Mouse (Mus musculus) frontal cortex, adult 2 months (tissue): ENCODE measurements at regions not wholly inside any gene's neighbourhood (a gene's known extent, or its start where the extent isn't known, plus 50 kb on each side); places are given as distances from the start of the nearest gene placed in this dataset.

Experiments used
- DNase-seq, 2 experiments: peaks; one replicate each; pipeline ENCODE4 v3.0.0; 2022; ENCODE audit warnings: low spot score in 1 of 2; ENCODE audit errors: extremely low spot score in 1 of 2

DNA sequence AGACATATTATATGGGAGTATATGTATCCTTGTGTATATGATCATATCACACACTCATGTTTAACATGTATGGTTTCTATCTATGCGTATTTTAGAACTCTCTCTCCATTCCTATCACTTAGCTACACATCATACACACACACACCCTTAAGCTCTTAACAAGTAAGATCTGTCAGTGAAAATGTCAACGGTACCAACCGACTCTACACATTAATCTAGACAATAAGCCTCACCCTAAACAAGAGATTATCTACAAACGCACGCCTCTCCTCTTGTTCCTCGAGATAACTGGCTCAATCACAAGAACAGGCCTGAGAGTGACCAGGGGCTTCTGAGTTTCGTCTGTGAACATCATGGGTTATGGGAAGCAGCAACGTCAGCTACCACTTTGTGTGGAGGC lies 201.9 kb upstream of the Klf3 start:
- DNase-seq = no peak

DNA sequence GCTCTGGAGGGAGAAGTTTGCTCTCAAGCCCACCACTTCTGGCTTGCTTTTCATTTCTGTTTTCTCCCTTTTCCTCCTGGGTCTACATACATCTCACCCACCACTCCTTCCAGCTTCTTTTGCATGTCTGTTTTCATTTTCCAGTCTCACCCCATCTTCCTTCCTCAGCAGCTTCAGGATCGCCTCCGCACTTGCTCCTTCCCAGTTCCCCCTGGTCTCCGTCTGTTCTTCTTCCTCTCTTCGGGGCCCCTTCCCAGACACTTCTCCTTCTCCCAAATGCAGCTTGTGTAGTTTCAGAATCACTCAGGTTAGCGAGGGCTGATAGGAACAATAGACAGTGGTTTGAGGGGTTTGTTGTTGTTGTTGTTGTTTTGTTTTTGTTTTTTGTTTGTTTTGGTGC lies 201.4 kb upstream of the Klf3 start:
- peak; percentile 14 to 34 for DNase-seq

DNA sequence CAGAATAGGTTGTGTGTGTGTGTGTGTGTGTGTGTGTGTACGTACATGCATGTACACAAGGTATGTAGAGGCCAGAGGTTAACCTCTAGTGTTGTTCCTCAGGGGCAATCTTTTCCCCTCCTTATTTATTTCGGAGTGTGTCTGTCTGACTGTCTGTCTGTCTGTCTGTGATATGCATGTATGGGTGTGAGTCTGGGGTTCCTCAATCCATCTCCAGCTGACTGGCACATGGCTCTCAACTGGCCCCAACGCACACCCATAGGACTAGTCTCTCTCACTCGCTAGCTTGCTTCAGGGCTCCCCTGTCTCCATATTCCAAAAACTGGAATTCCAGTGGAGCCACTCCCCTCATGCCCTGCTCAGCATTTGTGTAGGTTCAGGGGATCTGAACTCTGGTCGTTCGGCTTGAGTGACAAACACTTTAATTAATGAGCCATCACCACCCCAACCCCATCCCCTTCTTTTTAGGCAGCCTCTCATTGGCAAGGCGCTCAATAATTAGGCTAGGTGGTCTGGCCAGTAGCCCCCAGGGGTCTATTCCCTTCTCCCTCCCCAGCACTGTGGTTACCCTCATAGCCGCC lies 200.7 kb upstream of the Klf3 start:
- no peak for DNase-seq

DNA sequence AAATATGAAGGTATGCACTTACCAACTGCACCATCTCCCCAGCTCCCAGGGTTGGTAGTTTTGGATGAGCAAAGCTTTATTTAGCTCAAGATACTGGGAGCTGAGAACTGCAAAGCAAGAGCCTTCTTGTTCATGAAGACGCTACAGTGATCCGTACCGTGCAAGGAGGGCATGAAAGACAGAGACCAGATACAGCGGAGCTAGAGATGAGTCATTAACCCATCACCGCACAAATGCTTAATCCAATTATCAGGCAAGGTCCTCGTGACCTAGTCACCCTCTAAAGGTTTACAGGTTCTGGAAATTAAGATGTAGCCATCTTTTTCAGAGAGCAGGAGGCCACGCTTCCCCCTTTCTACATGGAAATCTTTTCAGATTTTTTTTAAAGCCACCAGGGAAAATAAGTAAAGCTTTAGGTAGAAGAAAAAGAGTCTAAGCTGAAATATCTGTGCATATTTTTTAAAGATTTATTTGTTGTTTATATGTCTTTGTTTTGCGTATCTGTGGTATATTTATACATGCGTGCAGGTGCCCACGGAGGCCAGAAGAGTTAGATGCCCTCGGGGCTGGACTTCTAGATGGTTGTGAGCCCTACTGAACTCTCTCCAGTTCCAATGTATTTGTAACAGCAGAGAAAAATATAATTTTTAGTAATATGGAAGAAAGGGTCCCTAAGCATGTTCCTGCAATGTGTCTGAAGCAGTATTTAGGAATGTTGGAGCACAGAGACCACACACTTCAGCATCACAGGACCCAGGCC lies 200.0 kb upstream of the Klf3 start:
- DNase-seq = no peak

DNA sequence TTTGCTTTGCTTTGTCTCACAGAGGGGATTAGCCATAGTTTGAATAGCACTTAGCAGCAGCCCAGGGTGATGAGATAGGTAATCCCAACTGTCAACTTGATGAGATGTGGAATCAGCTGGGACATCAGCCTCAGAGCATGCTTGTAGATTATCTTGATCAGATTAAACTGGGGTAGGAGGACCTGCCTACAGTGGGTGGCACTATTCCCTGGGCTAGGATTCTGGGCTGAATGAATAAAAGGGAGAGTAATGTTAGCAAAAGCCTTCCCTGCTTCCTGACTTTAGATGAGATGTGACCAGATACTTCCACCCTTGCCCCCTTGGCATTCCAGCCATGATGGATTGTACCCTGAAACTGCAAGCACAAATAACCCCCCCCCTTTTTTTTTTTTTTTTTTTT lies 198.0 kb upstream of the Klf3 start:
- no peak for DNase-seq

DNA sequence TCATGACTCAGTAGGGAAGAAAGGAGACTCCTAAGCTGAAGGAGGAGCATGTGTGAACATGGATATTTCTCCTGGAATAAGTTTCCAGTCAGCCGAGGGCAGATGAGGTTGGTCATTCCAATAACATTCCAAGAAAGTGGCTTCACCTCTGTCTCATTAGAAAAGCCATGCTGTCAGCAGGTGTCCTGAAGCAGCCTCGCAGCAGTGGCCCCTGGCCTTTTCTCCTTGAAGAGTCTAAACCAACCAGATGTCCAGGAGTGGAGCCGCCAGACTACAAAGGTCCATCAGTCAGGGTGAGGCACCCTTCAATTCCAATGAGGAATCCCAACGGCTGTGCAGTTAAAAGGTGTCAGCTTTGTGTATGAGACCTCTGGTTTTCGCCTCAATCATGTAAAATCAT lies 197.2 kb upstream of the Klf3 start:
- DNase-seq = no peak

DNA sequence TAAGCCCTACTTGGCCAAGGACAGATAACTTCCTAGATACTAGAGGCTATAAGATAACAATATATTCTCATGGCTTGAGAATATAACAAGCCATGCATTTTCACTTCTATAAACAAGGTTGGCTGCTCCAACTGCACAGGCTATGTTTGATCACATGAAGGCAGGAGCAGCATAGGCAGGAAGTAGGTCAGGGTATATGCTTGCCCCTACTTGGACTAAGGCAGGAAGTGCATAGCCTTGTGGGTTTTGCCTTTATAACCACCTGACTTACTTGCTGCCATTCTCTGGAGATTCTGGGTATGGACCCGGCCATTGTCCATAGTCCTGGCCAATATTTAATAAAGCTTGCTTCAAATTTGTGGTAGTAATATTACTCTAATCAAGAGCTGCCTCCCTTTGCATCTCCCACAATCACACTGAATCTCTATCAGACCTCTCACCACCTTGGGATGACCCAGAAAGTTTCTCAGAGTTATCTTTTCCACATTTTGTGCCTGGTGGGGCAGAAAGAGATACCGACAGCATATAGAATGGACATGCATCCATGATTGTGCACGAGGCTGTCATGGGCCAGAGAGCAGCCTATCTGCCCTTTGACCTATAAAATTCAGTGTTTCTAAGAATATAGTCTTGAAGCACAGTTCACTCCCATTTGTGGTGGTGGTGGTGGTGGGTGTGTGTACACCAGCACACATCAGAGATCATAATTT lies 193.7 kb upstream of the Klf3 start:
- no peak for DNase-seq

DNA sequence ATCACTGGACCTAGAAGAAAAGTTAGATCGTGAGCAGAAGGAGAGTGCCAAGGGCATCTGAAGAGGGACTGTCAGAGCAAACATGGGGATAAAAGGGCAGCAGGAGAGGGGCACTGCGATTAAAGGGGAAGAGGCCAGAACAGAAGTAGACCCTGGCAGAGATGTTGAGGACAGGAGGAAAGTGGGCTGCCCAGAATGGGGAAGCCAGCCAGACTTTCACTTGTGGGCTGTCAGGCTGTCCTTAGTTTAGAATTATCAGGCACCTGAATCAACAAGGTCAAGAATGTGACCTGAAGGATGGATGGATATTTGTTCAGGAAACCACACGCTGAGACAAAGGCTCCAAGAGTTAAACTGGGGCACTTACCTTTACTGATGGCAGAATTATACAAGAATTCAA lies 193.0 kb upstream of the Klf3 start:
- DNase-seq = no peak

DNA sequence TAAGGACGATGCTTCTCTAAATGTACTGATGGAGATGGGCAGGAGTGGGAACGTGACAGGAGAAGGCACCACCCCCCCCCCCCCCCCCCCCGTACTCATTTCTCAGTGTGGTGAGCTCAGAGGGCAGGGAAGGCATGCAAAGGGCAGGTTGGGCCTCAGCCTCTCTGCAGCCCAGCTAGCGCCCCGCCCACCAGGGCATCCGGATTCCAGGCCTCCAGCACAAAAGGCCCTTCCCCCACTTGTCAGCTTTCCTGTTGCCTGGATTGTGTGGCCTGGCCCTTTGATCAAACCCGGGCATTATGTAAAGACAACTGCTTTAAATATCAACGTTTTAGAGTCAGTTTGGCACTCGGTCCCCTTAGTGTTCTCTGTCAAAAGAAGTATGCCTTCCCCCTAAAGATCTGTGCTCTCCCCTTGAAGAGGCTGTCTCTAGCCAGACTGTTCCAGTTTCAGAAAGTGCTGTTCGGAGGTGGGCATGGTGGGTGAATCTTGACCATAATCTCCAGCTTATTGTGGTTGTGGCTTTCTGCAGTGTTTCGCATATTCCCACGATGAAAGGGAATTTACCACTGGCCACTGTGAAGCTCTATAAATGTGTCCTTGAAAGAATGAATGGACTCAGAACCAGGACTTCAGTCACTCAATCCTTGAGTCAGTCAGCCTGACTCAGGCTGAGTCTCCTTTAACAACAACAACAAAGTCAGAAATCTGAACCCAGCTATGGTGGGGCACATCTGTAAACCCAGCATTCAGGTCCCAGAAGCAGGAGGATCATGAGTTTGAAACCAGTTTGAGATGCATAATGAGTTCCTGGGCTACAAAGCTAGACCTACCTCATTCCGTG lies 192.4 kb upstream of the Klf3 start:
- DNase-seq = no peak

DNA sequence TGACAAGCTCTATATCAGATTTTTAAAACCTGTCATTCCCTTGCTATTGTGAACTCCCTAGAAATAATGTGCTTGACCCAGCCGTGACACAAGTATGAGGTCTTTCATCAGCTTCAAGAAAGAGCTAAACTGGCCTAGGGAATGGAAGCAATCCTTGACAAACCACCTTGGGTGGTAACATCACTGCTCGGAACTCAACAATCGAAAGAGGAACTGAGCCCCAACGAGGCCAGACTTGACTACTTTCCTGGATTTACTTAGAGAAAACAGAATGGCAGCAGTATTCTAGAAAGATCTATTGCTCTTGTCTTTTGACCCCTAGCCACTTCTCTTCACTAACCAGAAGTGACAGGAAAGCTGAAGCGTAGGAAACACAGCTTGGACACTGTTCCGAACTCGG lies 191.2 kb upstream of the Klf3 start:
- no peak for DNase-seq

DNA sequence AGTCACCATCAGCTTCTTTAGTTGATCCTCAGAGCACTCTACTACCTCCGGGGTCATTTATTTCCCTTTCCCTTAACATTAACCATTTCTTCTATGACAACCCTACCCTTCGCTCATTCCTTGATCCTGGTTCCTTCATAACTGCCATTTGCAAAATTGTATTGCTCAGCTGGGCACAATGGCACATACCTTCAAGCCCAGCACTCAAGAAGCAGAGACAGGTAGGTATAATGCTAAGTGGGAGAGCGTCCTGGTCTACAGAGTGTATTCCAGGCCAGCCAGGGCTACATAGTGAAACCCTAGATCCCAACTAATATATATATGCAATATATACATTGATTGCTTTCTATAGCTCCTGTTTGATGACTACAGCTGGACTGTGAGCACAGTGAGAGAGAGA lies 189.5 kb upstream of the Klf3 start:
- no peak for DNase-seq

DNA sequence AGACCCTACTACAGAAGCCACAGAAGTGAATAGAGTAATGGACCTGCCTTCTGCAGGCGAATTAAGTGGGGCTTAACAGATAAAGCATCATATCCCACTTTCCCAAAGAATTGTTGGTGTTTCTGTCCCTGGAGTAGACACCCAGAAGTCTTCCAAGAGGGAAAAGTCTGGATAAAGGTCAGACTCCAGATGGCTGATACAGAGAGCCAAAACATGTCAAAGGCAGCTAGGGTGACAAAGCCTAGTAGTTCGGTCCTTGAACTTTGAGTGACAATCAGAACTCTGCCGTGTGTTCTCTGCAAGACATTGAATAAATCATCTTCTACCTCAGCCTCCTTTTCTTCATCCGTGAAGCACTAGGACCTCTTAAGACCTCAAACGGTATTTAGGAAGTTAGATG lies 185.1 kb upstream of the Klf3 start:
- no peak for DNase-seq

DNA sequence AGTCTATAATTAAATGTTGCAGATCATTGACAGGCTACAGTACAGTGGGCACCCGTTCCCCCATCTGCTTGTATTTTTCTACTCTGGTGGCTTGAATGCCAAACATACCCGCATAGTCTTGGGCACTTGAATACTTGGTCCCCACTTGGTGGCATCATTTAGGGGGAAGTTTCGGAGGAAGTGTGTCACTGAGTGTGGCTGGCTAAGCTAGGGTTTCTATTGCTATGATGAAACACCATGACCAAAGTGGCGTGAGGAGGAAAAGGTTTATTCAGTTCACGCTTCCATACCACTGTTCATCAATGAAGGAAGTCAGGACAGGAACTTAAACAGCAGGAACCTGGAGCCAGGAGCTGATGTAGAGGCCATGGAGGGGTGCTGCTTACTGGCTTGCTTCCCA lies 183.4 kb upstream of the Klf3 start:
- DNase-seq = no peak

DNA sequence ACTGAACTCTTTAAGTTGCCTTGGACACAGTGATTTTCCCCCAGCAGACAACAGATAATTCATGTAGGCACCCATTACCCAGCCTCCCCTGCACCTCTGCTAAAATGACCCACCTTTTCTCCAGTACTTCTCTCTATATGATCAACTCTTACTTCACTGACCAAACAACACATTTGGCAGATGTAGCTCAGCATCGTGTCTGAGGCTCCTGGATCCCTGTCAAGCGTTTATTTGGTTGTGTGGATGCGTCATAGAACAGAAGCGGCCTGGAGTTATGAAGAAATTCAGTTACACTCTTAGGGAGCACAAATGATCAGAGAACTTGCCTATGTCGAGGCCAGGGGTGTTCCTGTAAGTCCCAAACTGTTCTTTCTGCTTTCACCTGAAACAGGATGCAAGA lies 182.5 kb upstream of the Klf3 start:
- DNase-seq = no peak

DNA sequence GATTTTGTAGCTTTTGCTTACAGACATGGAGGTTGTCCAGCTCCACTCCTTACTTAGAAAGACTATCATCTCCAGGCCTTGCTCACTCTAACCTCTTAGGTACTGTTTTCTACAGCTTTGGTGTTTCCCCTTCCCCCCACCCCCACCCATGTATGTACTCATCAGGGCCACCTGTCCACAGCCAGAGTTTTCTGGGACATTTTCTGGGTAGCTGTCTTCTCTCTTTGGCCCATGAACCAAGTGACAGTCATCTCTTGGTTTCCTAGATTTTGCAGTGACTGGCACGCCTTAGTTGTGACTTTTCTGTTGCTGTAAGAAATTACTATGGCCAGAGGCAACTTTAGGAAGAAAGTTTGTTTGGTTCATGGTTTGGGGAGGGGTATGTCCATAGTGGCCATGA lies 181.8 kb upstream of the Klf3 start:
- DNase-seq = no peak

DNA sequence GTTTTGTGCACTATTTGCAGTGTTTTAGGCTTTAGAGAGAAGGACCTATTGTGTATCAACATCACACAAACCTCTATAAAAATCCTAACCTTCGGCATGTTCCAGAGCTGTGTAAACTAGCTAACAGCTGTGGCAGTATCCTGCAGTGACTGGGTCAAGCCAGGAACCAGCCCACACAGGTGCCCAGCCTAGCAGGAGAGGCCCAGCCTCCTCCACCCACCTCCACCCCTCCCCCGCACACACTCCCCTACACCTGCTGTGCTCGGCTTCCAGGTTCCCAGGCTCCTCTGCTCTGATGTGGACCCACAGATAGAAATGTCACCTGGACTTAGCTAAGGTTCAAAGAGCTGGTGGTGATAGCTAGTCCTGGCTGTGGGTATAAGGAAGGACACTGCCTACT lies 179.5 kb upstream of the Klf3 start:
- no peak for DNase-seq

DNA sequence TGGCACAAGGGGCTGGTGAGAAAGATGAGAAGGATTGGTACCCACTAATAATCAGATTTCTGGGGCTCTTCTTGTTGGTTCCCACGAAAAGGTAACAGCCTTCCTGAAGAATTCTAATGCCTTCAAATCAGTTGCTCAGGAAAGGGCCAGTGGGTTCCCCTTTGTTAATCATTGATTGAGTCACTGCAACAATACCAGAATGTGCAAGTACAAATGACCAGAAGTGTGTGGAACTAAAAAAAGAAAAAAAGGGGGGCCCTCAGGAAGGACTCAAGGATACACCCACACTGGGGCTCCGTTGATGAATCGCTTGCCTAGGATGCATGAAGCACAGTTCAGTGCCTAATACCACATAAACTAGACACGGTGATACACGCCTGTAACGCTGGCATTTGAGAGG lies 179.0 kb upstream of the Klf3 start:
- DNase-seq = no peak

DNA sequence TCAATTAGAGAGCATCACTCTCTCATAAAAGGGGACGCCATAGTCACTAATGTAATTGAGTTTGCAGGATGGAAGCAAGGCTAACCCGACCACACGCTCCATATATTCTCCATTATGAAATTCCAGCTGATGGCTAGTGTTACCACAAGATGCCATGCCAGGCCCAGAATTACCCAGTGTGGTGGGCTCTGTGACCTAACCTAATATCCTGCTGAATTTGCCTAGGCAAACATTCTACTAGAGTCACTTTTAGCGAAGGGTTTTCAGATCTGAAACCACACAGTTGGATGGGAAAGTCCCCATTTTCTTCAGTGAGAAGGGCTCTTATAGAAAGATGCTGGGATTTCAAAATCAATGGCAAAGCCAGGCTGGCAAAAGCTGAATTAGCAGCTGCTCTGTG lies 177.8 kb upstream of the Klf3 start:
- DNase-seq = no peak

DNA sequence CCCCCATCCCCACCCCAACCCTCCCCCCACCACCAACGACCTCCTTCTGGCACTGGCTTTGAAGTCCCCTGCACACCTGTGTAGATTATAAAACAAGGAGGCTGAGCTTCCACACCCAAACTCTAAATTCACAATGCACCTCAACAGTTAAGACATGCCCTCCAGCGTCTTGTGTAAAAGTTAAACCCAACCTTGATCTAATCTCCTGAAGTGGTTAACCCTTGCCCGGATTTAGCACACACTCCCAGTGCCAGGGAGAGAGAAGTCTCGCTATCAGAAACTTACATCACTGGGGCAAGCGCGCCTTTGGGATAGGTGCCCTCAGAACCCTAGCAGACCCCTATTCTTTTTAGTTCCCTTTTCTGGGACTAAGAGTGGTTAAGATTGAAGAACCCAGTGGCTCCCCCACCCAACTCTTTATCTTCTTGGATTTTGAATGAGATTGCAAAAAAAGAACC lies 177.3 kb upstream of the Klf3 start:
- DNase-seq = no peak

DNA sequence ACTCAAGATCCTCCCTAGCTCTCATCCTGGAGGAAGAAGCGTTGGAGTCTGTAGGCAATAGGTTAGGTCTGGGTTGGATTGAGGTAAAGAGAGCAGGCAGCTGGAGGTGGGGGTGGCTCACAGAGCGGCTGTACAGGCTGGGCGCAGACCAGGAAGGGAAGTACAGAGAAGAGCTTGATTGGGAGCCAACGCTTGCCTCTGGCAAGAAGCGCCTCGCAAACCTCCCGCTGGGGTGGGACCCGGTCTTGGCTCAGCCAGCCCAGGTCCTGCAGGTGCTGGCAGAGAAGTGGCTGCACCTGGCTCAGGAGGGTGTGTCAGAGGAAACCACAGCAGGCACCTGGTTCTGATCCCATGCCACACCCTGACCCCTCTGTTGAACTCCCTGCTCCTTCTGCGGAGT lies 176.8 kb upstream of the Klf3 start:
- DNase-seq = peak in 1 of 2 experiments; percentile 16

DNA sequence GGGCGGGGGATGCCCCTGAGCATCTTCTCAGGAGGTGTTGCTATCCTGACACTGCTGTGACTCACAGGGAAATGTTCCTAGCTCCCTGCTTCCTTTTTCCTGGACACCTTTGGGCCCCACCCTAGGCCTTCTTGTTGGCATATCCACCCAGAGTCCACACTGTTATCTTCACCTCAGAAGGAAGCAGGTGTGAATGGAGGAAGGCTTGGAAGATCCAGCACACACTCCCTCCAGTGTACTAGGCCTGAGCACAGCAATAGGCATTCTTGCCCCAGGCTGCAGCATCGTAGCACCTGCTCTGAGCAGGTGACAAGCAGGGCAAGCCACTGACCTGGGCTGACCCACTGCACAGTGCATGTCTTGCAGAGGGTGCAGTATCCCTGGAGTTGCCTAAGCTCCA lies 172.6 kb upstream of the Klf3 start:
- no peak for DNase-seq
